ENCODE assay signal across 26 mouse cellular contexts in genomic region chr13:112602607-112603006, GRCm38 (mm10). TPM values are rescaled to one million over a fixed set of nuclear protein-coding genes. Genes with fewer than 3 reads are reported as not detected.
"Had no signal": no experiment of that assay in that cellular context is flagged by ENCODE, and none has a peak within 500 bp of the region (broad histone marks: within the 10 kb centered on the region; RNA-seq: fewer than 3 reads in every experiment).

No protein-coding gene starts in this region.

- H3K27ac ChIP-seq: kidney, postnatal 0 days; layer of hippocampus, adult 2 months; limb, embryonic 12.5 days; limb, embryonic 15.5 days; liver, embryonic 13.5 days; midbrain, embryonic 10.5 days; midbrain, embryonic 13.5 days; neural tube, embryonic 13.5 days had no signal

- DNase-seq: kidney, adult 2 months; kidney, postnatal 25 days; layer of hippocampus, adult 9-11 months; liver, embryonic 13.5 days; lung, adult 2 months; lung, postnatal 14 days; lung, postnatal 4 days; retina, postnatal 1 day; right cerebral cortex, postnatal 25 days; spleen, adult 18-20 months; thymus, adult 18-20 months; thymus, postnatal 36 days had no signal

- ATAC-seq: midbrain, embryonic 13.5 days; midbrain, embryonic 16.5 days had no signal

- H3K4me3 ChIP-seq: layer of hippocampus, adult 2 months; limb, embryonic 12.5 days; limb, embryonic 15.5 days; liver, embryonic 13.5 days; megakaryocyte, embryonic 14.5 days; midbrain, embryonic 10.5 days; midbrain, embryonic 13.5 days; myocyte; neural tube, embryonic 13.5 days had no signal

- H3K36me3 ChIP-seq: limb, embryonic 12.5 days; limb, embryonic 15.5 days; liver, embryonic 13.5 days; midbrain, embryonic 10.5 days; midbrain, embryonic 13.5 days; neural tube, embryonic 13.5 days had no signal

- H3K27me3 ChIP-seq: limb, embryonic 12.5 days; limb, embryonic 15.5 days; liver, embryonic 13.5 days; megakaryocyte, embryonic 14.5 days; midbrain, embryonic 13.5 days; neural tube, embryonic 13.5 days had no signal

RNA-seq across cellular contexts. Expression of gene Il31ra, which starts 8.4 kb away (rescaled TPM):
- total RNA-seq: left cerebral cortex, postnatal 4 days had no signal
- polyA plus RNA-seq: large intestine, adult 2 months; limb, embryonic 12.5 days; lung, embryonic 16.5 days; midbrain, embryonic 10.5 days; midbrain, embryonic 13.5 days; myocyte had no signal

RNA-seq across cellular contexts. Expression of gene Ddx4, which starts 49.7 kb away (rescaled TPM):
- total RNA-seq: monocyte, adult 5-6 weeks had no signal
- polyA plus RNA-seq: large intestine, adult 2 months; lung, adult 2 months; myocyte had no signal
